Mouse (Mus musculus) CD4-positive, CD25-positive, alpha-beta regulatory T cell (primary cell): ENCODE data around the gene Mroh3. TPM values are rescaled to one million over a fixed set of nuclear protein-coding genes. Genes with fewer than 3 reads are reported as not detected.

ENCODE experiments used
- polyA plus RNA-seq: library from polyadenylated mRNA; unstranded; fragments of 100-300 nt; shearing (Covaris generic); gene quantifications from one replicate; pipeline ENCODE4 v1.2.1, GENCODE M21; 2017

Gene Mroh3
- polyA plus RNA-seq = not detected

DNA sequence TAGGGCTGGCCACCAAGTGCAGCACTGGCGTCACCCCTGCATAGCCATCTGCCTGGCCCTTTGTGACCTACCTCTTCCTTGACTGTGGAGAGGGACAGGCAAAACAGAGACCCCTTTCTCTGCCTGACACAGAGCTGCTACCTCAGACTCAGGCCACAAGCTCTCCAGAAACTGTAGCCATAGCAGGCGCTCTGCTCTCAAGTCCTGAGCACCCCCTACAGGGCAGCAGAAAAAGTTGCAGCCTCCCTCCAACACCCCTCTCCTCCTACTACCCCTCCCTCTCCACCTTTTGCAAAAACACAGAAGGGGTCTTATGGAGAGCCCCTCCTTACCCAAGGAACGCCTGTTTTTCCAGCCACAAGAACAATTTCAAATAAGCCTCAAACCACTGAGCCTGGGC is at the start of gene Mroh3:
Mroh3 (minus strand) TSS at position 26 of the 400 bp plus-strand sequence.

DNA sequence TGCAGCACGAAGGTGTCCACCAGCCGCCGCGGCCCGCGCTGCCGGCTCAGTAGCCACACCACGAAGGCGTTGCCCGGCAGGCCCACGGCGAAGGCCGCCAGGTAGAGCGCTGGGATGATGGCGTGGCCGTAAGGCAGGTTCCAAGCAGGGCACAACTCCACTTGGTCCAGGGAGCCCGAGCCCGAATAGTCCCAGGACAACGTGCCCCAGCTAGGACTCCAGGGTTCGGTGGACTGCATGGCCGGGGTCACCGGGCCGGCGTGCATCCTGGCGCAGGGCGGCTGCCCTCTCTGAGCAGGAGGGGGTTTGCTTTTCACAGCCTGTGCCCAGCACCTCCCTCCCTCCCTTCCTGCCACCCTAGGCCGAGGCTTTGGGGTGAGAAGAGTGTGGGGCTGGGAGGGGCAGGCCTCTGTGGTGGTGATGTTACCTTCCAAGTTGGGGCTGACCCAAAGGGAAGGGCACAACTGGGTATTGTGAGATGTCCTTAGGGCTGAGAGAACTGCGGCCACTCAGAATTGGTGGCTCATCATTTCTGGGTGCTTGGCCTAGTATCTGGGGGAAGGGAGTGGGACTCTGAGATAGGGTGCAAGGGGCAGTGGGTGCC is 48.1 kb upstream of the Mroh3 start, which contains the start of gene Gpr25:
Gpr25 (minus strand) TSS at position 239 of the 604 bp plus-strand sequence.

DNA sequence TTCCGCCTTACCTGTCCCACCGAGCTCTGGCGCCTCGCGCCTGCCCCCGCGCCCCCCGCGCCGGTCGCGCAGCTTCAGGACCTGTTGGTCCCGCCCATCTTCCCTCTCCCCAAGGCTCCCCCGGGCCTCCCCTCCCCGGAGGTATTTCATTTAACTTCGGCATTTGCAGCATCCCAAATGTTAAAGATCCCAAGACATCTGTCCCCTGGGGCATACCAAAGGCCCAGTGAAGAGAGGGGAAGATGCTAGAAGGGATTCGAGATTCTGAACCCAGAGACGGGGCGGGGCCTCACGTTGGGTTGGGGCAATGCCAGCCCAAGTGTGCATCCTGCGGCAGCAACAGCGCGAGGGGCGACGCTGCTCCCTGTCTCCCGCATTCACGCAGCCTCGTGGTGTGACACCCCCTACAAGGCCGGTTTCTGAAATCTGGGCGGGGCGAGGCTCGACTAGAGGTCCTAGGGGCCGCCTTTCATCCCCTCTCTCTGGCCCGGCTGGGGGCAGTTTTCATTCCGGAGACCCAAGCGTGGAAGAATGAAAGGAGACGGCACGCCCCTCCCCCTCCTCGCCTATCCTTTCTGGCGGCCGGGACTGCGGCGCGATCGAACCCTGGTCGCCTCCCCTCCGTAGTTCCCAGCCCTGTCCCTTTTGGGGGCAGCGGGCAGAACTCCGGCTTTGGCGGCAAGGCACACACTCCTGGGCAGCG is 21.4 kb upstream of the Mroh3 start, which contains the start of gene Inava:
Inava (minus strand) TSS at position 373 of the 703 bp plus-strand sequence.

Other genes starting within 250 kb of the Mroh3 start
- gene Igfn1, start 206.5 kb downstream of the Mroh3 start, polyA plus RNA-seq = not detected
- 45.7 TPM for gene Tmem9, start 204.7 kb downstream of the Mroh3 start, polyA plus RNA-seq
- not detected for gene Ascl5, start 162.0 kb downstream of the Mroh3 start, polyA plus RNA-seq
- 1.7 TPM for gene Cacna1s, start 160.1 kb downstream of the Mroh3 start, polyA plus RNA-seq
- gene Kif21b, start 81.4 kb downstream of the Mroh3 start, polyA plus RNA-seq = 62.5 TPM
- gene Inava, start 21.4 kb upstream of the Mroh3 start, polyA plus RNA-seq = not detected
- 0.18 TPM for gene Gpr25, start 48.0 kb upstream of the Mroh3 start, polyA plus RNA-seq
- 12.5 TPM for gene Camsap2, start 133.3 kb upstream of the Mroh3 start, polyA plus RNA-seq
- gene Ddx59, start 202.4 kb upstream of the Mroh3 start, polyA plus RNA-seq = 18.5 TPM